Comparison of ENCODE assay signal across 12 mouse cellular contexts in genomic region chr2:77978256-77978655, GRCm38 (mm10).
"Had no signal": no experiment of that assay in that cellular context is flagged by ENCODE, and none has a peak within 500 bp of the region (broad histone marks: within the 10 kb centered on the region; RNA-seq: fewer than 3 reads in every experiment).

No protein-coding gene starts in this region.

- DNase-seq: retina, postnatal 1 day; right cerebral cortex, adult 18-20 months; right cerebral cortex, postnatal 14 days; right cerebral cortex, postnatal 25 days; right cerebral cortex, postnatal 4 days; spleen, adult 18-20 months; thymus, adult 18-20 months; thymus, adult 2 months; thymus, postnatal 14 days; thymus, postnatal 25 days; thymus, postnatal 36 days; thymus, postnatal 4 days had no signal
